Comparison of ENCODE assay signal across 8 mouse cellular contexts in the genomic region with DNA sequence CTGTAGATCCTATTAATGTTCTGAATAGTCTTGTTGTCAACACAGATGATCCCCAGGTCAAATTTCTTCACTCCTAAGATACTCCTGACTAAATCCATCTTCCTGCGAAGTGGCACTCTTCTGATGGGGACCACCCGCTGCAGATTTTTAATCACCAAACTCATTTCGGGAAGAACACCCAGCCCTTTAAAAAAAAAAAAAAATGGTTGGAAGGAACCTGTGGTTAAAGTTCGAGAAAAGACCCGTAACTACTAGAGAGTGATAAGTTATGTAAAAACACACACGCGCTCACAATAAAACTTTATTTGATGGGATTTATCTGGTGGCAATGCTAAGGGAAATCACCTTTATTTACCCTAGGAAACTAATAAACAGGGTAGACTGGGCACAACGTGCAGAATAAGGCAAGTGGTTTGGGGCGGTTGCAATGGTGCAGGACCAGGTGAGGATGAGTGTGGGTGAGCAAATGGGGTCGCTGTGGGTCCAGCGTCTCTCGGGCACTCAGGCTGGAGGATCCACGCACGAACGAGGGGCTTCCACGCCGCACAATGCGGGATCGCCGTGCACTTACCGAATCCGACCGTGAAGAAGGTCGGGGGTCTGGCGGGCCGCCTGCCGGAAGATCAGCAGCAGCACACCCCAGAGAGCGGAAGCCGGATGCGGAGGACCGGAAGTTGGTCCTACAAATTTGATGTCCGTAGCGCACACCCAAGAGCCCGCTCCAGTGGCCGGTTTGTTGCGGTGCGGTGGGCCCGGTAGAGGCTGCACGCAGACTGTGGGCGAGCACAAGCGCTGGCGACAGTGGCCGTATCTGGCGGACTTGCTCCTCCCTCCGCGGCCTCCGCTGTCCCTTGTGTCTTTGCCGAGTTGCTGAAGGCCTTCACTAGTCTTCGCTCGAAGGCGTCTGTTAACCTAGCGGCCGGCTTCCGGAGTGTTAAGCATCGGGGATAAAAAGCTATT. TPM values are rescaled to one million over a fixed set of nuclear protein-coding genes. Genes with fewer than 3 reads are reported as not detected.
A peak's percentile ranks its signal among the peaks of the same experiment; 100 is the strongest.
DNase-seq lines count a peak whose midpoint lies in the region; ATAC-seq lines count a peak whose summit lies in the region.

A gene (plus strand): TSS at position 725 of the 960 bp plus-strand sequence.
A gene (minus strand): TSS at position 912 of the 960 bp plus-strand sequence.

- peak; percentile 91 for DNase-seq in CD4-positive helper T cell, adult 2 months (ENCODE audit: low read depth, low spot score)
- peak; percentile 78 for DNase-seq in brain, embryonic 18.5 days (ENCODE audit: low read depth, low spot score)
- DNase-seq in kidney, postnatal 10 days, result peak; percentile 92
- peak; percentile 81 to 88 for DNase-seq in natural killer cell, adult 2 months (ENCODE audit: low spot score in 2 of 2)

- H3K9me3 ChIP-seq in heart, embryonic 13.5 days, result no peaks in the 10 kb centered on the region
- H3K9me3 ChIP-seq in liver, embryonic 12.5 days (replicated peaks), result no peaks in the 10 kb centered on the region
- no peaks in the 10 kb centered on the region for H3K9me3 ChIP-seq in stomach, embryonic 15.5 days

- H3K27me3 ChIP-seq in heart, embryonic 13.5 days (replicated peaks), result no peaks in the 10 kb centered on the region
- H3K27me3 ChIP-seq in liver, embryonic 12.5 days (replicated peaks), result no peaks in the 10 kb centered on the region
- no peaks in the 10 kb centered on the region for H3K27me3 ChIP-seq in stomach, embryonic 15.5 days (replicated peaks)

- H3K4me2 ChIP-seq in heart, embryonic 13.5 days, result peak within 1 kb of the TSS; percentile 75
- peak within 1 kb of the TSS; percentile 69 for H3K4me2 ChIP-seq in liver, embryonic 12.5 days
- H3K4me2 ChIP-seq in stomach, embryonic 15.5 days, result peak within 1 kb of the TSS; percentile 60

- peaks cover 40% of the 10 kb centered on the region for H3K36me3 ChIP-seq in heart, embryonic 13.5 days
- H3K36me3 ChIP-seq in liver, embryonic 12.5 days, result peaks cover 58% of the 10 kb centered on the region
- 0 out of 2 replicates have a peak, but pooled peaks cover 11% of the 10 kb centered on the region for H3K36me3 ChIP-seq in stomach, embryonic 15.5 days

- H3K4me3 ChIP-seq in heart, embryonic 13.5 days, result peak within 1 kb of the TSS; percentile 91
- peak within 1 kb of the TSS; percentile 80 for H3K4me3 ChIP-seq in liver, embryonic 12.5 days
- peak within 1 kb of the TSS; percentile 90 for H3K4me3 ChIP-seq in stomach, embryonic 15.5 days (replicated peaks)

- peak within 1 kb of the TSS; percentile 95 for H3K9ac ChIP-seq in heart, embryonic 13.5 days
- peak within 1 kb of the TSS; percentile 78 for H3K9ac ChIP-seq in liver, embryonic 12.5 days
- peak within 1 kb of the TSS; percentile 92 for H3K9ac ChIP-seq in stomach, embryonic 15.5 days

- H3K4me1 ChIP-seq in heart, embryonic 13.5 days, result peaks cover 14% of the 10 kb centered on the region
- peaks cover 26% of the 10 kb centered on the region for H3K4me1 ChIP-seq in liver, embryonic 12.5 days
- 0 out of 2 replicates have a peak, but pooled peaks cover 4% of the 10 kb centered on the region for H3K4me1 ChIP-seq in stomach, embryonic 15.5 days

- peak; percentile 99 for ATAC-seq in erythroid progenitor cell, adult 5-6 weeks (replicated peaks; ENCODE audit: low FRiP score, poor library complexity, severe bottlenecking)
- ATAC-seq in heart, embryonic 13.5 days (ENCODE audit: extremely low read depth, insufficient number of reproducible peaks, low FRiP score, low TSS enrichment), result peak; percentile 86
- peak; percentile 97 for ATAC-seq in liver, embryonic 12.5 days
- peak; percentile 94 for ATAC-seq in stomach, embryonic 15.5 days (ENCODE audit: insufficient read depth, low FRiP score, low read depth)

- WGBS in heart, embryonic 13.5 days, result under 1% methylated on average over 55 of the region's 55 CpGs
- 1% methylated on average over 55 of the region's 55 CpGs for WGBS in liver, embryonic 12.5 days (ENCODE audit: insufficient replicate concordance)
- under 1% methylated on average over 55 of the region's 55 CpGs for WGBS in stomach, embryonic 15.5 days

- peak within 1 kb of the TSS; percentile 89 for H3K27ac ChIP-seq in heart, embryonic 13.5 days (replicated peaks)
- H3K27ac ChIP-seq in liver, embryonic 12.5 days, result peak within 1 kb of the TSS; percentile 95
- peak within 1 kb of the TSS; percentile 86 for H3K27ac ChIP-seq in stomach, embryonic 15.5 days

RNA-seq across cellular contexts. Expression of the first gene that starts in this region (rescaled TPM):
- 44.0 and 63.8 TPM in 2 replicates for total RNA-seq in erythroid progenitor cell, adult 5-6 weeks (2015; ENCODE audit: low replicate concordance)
- 39.6 and 39.9 TPM in 2 replicates for total RNA-seq in erythroid progenitor cell, adult 5-6 weeks (2017; ENCODE audit: low replicate concordance)
- polyA plus RNA-seq in heart, embryonic 13.5 days (2015; fragmentation: Nextera tagmentation; extraction: Ambion mirVana), result 32.1 and 32.8 TPM in 2 replicates
- 39.1 and 43.3 TPM in 2 replicates for polyA plus RNA-seq in liver, embryonic 12.5 days (2016; fragmentation: Nextera tagmentation; extraction: Ambion mirVana)
- 41.8 and 42.5 TPM in 2 replicates for polyA plus RNA-seq in stomach, embryonic 15.5 days (2015; fragmentation: Nextera tagmentation; extraction: Ambion mirVana)

RNA-seq across cellular contexts. Expression of the second gene that starts in this region (rescaled TPM):
- 0.72 TPM in 1 of 2 replicates, not detected in the other for total RNA-seq in erythroid progenitor cell, adult 5-6 weeks (2015; ENCODE audit: low replicate concordance)
- total RNA-seq in erythroid progenitor cell, adult 5-6 weeks (2017; ENCODE audit: low replicate concordance), result 0.98 and 1.0 TPM in 2 replicates
- 4.8 and 5.2 TPM in 2 replicates for polyA plus RNA-seq in heart, embryonic 13.5 days (2015; fragmentation: Nextera tagmentation; extraction: Ambion mirVana)
- polyA plus RNA-seq in liver, embryonic 12.5 days (2016; fragmentation: Nextera tagmentation; extraction: Ambion mirVana), result 5.3 and 5.7 TPM in 2 replicates
- 5.4 and 5.6 TPM in 2 replicates for polyA plus RNA-seq in stomach, embryonic 15.5 days (2015; fragmentation: Nextera tagmentation; extraction: Ambion mirVana)

Comparison
In these comparisons a context has a peak if more than half of its experiments do, and no peak if none do; other contexts are left out.
1. Peak in every context shown above with its lines: DNase-seq, ATAC-seq, H3K4me3 ChIP-seq and H3K27ac ChIP-seq.